Mouse (Mus musculus) neutrophil, adult 65 days (primary cell): Measurements from ENCODE around the gene Mmel1. TPM values are rescaled to one million over a fixed set of nuclear protein-coding genes. Genes with fewer than 3 reads are reported as not detected.

ENCODE experiments used
- total RNA-seq: library from RNA; stranded (reverse); gene quantifications from 2 replicates; pipeline ENCODE4 v1.2.4, GENCODE M21; 2023

The Mmel1 gene
- total RNA-seq = not detected in 2 replicates

DNA sequence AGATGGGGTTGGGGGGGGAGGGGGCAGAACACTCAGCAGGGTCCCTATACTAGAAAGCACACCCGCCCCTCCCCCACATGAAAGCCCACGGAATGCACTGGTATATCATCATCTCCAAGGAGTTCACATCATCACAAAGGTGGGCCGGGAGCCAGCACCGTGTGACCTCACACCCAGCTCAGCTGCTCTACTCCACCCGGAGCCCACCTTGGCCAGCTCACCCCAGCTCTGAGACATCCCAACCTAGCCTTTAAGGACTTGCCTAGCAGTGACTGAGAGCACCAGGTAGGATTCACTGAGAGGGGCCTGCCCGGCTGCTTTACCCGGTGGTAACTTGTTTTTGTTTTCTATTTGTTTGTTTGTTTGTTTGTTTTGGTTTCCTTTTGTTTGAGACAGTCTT is at the start of gene Mmel1:
Gene Mmel1 (plus strand): TSS at position 146 of the 400 bp plus-strand sequence.

DNA sequence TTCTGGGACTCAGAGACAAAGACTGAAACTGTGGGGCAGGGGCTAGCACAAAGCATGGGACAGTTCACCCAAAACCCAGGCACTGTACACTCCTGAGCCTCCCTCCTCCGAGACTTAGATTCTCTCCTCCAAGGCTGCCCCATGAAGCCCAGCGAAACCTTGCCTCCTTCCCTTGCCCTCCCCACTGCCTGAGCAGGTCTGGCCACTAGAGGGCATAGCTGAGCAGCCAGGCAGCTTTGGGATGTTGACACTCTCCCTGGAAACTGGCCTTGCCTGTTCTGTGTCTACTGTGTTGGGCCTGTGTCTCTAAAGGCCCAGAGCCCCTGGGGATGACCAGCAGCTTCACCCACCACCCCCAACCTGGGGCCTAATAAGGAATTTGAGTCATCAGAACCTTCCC is 32.2 kb upstream of the Mmel1 start, which contains the start of gene Ttc34:
Gene Ttc34 (plus strand): TSS at position 290 of the 400 bp plus-strand sequence.

DNA sequence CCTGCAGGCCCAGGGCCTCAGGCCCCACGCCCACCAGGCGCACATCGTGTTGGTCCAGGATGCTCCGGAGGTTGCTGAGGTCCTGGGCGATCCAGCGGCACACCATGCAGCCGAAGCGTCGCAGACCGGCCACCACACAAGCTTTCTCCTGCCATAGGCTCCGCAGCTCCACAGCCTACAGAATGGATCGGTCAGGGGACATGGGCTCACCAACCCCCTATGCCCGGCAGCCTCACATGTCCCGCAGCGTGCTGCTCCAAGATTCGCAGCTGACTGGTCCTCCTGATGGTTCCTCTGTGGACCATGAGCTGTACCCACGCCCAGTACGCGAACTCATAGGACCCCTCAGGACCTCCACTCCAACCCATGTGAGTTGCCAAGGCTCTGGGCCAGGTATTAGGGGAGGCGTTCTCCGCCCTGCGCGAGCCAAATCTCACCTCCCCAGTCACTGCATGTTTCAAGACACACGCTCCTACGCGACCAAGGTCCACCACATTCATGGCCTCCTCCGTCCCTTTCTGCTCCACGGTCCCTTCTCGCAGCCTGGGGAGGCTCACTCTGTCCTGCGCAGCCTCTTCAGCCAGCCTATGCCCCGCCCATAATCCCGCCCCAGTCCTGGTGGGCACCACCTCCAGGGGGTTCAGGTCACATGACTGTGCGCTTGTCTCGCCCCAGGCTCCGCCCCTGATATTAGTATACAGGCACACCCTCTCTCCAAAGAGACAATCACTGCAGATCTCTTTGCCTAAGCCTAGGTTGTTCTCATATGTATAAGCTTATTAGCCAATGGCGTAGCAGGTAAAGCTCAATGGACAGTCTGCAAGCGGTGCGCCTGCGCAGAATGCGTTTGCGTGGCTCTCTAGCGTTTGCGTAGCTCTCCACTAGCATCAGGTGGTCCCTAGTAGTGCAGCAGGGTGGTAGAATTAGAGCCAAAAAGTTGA is 29.4 kb downstream of the Mmel1 start, which contains the start of gene Fam213b:
Gene Fam213b (minus strand): TSS at position 630 of the 941 bp plus-strand sequence.

DNA sequence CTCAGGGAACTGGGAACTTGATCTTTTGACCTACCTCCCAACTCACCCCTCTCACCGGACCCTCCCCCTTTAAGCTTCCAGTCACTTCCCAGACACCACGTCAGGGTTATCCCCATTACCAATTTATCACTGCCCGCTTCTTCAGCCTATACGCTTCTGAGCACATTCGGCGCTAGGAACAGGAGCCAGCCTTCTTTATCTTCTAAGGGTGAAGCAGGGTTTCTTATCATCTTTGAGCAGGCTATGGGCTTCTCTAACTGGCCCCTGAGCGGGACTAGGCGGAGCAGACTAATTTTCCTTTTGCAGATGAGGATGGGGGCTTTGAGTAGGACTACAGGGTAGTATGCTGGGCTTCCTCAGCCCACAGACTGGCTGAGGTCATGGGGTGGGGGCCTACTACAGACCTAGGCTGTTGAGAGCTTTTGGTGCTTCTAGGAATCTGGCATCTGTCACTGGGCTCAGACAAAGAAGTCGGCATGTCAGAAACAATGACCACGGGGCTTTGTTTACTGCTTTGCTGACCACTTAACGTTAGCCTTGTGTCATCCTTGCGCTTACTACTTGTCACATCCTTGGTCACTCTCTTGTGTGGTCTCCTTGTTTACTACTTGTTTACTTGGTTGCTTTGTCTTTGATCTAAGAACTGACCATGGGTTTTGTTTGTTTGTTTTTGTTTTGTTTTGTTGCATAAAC is 59.2 kb downstream of the Mmel1 start, which contains the start of gene Tnfrsf14:
Gene Tnfrsf14 (minus strand): TSS at position 169 of the 693 bp plus-strand sequence.

Other genes starting within 250 kb of the Mmel1 start
- gene Prdm16, start 232.7 kb upstream of the Mmel1 start, total RNA-seq = 0.06 and 0.32 TPM in 2 replicates
- gene Actrt2, start 201.7 kb upstream of the Mmel1 start, total RNA-seq = not detected in 2 replicates
- gene Ttc34, start 32.1 kb upstream of the Mmel1 start, total RNA-seq = not detected in 2 replicates
- gene Fam213b, start 29.6 kb downstream of the Mmel1 start, total RNA-seq = 1.4 and 2.2 TPM in 2 replicates
- gene Tnfrsf14, start 59.0 kb downstream of the Mmel1 start, total RNA-seq = 72.1 and 75.3 TPM in 2 replicates
- gene Hes5, start 91.3 kb downstream of the Mmel1 start, total RNA-seq = 0.95 and 0.98 TPM in 2 replicates
- gene Pank4, start 94.5 kb downstream of the Mmel1 start, total RNA-seq = 21.5 and 30.9 TPM in 2 replicates
- gene Plch2, start 187.2 kb downstream of the Mmel1 start, total RNA-seq = not detected in 2 replicates
- 5.5 and 7.3 TPM in 2 replicates for gene Pex10, start 197.4 kb downstream of the Mmel1 start, total RNA-seq
- gene Rer1, start 216.8 kb downstream of the Mmel1 start, total RNA-seq = 53.8 and 58.8 TPM in 2 replicates
- gene Morn1, start 217.0 kb downstream of the Mmel1 start, total RNA-seq = 0.44 and 1.1 TPM in 2 replicates